Comparison of ENCODE assay signal across 18 mouse cellular contexts in the genomic region with DNA sequence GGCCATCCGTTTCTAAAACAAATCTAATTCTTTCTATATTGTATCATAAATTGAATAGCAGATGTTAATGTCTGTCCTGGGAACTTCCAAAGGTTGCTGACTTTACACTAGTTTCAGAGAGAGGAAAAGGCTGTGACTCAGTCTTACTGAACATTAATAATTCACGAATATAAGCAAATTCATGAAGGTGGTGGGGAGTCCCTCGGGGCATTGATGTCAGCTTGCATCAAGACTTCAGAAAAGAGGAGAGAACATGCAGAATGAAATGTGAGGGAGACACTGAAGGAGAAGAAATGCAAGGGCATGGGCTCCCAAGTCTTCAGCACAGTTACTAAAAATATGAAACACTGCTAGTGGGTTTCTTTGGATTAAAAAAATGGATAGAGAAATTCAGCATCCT.
"Had no signal": no experiment of that assay in that cellular context is flagged by ENCODE, and none has a peak within 500 bp of the region (broad histone marks: within the 10 kb centered on the region; RNA-seq: fewer than 3 reads in every experiment).

No protein-coding gene starts in this region.

- H3K4me1 ChIP-seq: liver, embryonic 15.5 days had no signal

- DNase-seq: lung, adult 18-20 months; lung, embryonic 14.5 days; lung, postnatal 10 days; lung, postnatal 4 days; right cerebral cortex, adult 18-20 months; right cerebral cortex, postnatal 25 days; right cerebral cortex, postnatal 4 days; spleen, adult 18-20 months; thymus, adult 18-20 months; thymus, postnatal 14 days; thymus, postnatal 36 days had no signal

- H3K36me3 ChIP-seq: liver, embryonic 15.5 days; midbrain, embryonic 10.5 days; midbrain, embryonic 12.5 days; midbrain, embryonic 15.5 days; neural tube, embryonic 13.5 days; neural tube, embryonic 15.5 days had no signal

- H3K27me3 ChIP-seq: liver, embryonic 15.5 days; midbrain, embryonic 12.5 days; midbrain, embryonic 15.5 days; neural tube, embryonic 13.5 days; neural tube, embryonic 15.5 days had no signal

- H3K27ac ChIP-seq: liver, embryonic 15.5 days; midbrain, embryonic 10.5 days; midbrain, embryonic 12.5 days; midbrain, embryonic 15.5 days; neural tube, embryonic 13.5 days; neural tube, embryonic 15.5 days had no signal

- H3K9ac ChIP-seq: liver, embryonic 15.5 days; lung, embryonic 14.5 days; midbrain, embryonic 12.5 days; midbrain, embryonic 15.5 days; neural tube, embryonic 13.5 days; neural tube, embryonic 15.5 days had no signal

- ATAC-seq: midbrain, embryonic 15.5 days had no signal

- H3K4me3 ChIP-seq: liver, embryonic 15.5 days; midbrain, embryonic 10.5 days; midbrain, embryonic 12.5 days; midbrain, embryonic 15.5 days; myocyte; neural tube, embryonic 13.5 days; neural tube, embryonic 15.5 days had no signal

- H3K4me2 ChIP-seq: liver, embryonic 15.5 days; lung, embryonic 14.5 days; midbrain, embryonic 12.5 days; midbrain, embryonic 15.5 days; neural tube, embryonic 13.5 days; neural tube, embryonic 15.5 days had no signal

- H3K9me3 ChIP-seq: liver, embryonic 15.5 days; midbrain, embryonic 10.5 days; midbrain, embryonic 12.5 days; midbrain, embryonic 15.5 days; neural tube, embryonic 13.5 days; neural tube, embryonic 15.5 days had no signal
